Mouse (Mus musculus): ENCODE data around the gene Shc1. TPM values are rescaled to one million over a fixed set of nuclear protein-coding genes. Genes with fewer than 3 reads are reported as not detected.

The Shc1 gene
- total and polyA plus RNA-seq, 3 experiments = 49.2 to 79.8 TPM; not detected in 1

DNA sequence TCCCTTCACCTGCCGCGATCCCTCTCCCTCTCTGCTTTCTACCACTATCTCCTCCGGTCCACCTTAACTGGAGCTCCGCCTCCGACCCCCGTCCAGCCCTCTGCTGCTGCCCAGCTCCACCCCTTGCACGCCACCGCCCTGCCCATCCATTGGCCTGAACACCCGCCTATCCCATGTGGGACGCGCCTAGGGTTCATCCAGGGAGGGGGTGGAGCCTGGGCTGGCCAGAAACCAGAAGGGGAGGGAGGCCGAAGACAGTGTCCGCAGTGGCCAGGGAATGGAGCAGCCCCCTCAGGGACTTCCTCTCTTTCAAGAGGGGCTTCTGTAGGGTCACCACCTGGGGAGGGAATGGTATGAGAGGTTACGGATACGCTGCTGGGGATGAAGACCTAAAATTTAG, 24.6 kb upstream of the Shc1 start (continued):
- no peak for TF ChIP-seq ZNF384 (IDR thresholded peaks at IDR 0.05; ENCODE audit: low read depth, low read length)
- no peak; the same call in 1 of the 2 replicates for TF ChIP-seq MYC (IDR thresholded peaks at IDR 0.05; ENCODE audit: low read depth, low read length)
- peak; percentile 48 for TF ChIP-seq ELF1 (IDR thresholded peaks at IDR 0.05; ENCODE audit: low read depth, low read length)
- no peak for TF ChIP-seq USF1 (IDR thresholded peaks at IDR 0.05; ENCODE audit: low read depth, low read length)
- no peak for TF ChIP-seq CHD1 (IDR thresholded peaks at IDR 0.05; ENCODE audit: low read depth, low read length)
- peak; percentile 68 for TF ChIP-seq NELFE (IDR thresholded peaks at IDR 0.05; ENCODE audit: low read depth, low read length)
- no peak for TF ChIP-seq ZMIZ1 (IDR thresholded peaks at IDR 0.05; ENCODE audit: low read depth, low read length)
- TF ChIP-seq KAT2A (conservative IDR thresholded peaks at IDR 0.05; ENCODE audit: low read depth, low read length) = no peak
- TF ChIP-seq CTCF (IDR thresholded peaks at IDR 0.05 in 2 of 3, conservative IDR thresholded peaks at IDR 0.05 in 1 of 3; ENCODE audit: control insufficient read depth in 1 of 3, insufficient read depth in 1 of 3, low read depth in 2 of 3, low read length in 3 of 3, poor library complexity in 1 of 3, severe bottlenecking in 1 of 3) = no peak
- no peak for TF ChIP-seq SMC3 (IDR thresholded peaks at IDR 0.05; ENCODE audit: low read depth, low read length)
- TF ChIP-seq BHLHE40 (IDR thresholded peaks at IDR 0.05; ENCODE audit: borderline replicate concordance, low read depth, low read length) = no peak; the same call in 1 of the 2 replicates
- no peak for TF ChIP-seq TAL1 (IDR thresholded peaks at IDR 0.05; ENCODE audit: low read length)
- no peak for TF ChIP-seq ZKSCAN1 (IDR thresholded peaks at IDR 0.05; ENCODE audit: low read depth, low read length)
- peak; percentile 57 for TF ChIP-seq MXI1 (IDR thresholded peaks at IDR 0.05; ENCODE audit: low read depth, low read length)
- TF ChIP-seq MEF2A (IDR thresholded peaks at IDR 0.05; ENCODE audit: extremely low read depth, insufficient replicate concordance, low read depth, low read length, poor library complexity, severe bottlenecking) = no peak

DNA sequence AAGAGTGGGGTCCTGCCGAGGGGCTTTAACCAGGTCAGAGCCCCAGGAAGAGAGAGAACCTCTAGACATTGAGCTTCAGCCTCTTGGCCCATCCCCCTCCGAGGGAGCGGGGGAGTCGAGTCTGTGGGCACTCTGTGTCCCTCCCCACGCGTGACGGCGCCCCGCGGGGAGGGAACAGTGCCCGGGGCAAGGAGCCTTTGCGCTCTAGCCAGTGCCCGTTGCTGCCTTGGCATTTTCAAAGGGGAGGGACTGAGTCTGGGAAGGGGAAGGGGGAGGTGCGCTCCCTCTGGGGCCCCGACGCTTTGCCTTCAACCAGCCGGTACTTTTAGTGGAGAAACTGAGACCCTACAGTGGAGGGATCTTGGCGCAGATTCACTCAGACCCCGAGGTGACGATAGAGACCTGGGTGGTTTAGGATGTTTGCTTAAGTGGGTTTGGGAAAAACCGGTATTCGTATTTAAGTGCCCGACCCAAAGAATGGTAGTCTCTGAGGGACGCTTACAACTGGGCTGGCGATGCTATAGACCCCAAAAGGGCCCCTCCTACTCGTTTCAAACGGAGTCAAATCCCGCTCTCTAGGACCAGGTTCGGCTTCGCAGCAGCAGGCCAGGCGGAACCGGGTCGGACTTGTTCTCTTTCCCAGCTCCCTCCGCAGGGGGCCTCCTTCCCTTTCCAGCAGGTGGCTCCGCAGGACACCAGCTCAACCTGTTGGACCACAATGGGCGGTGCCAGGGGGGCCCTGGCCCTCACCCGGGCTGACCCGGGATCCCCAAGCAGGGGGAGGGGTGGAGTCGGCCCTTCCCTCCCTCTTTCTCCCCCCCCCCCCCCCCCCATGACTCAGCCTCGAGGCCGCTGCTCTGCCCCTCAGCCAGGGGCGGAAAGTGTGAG, 24.0 kb upstream of the Shc1 start, which contains the start of gene Zbtb7b:
TSS of gene Zbtb7b (minus strand) at position 771 of the 888 bp plus-strand sequence.
- Histone ChIP-seq H3K27me3 (ENCODE audit: control insufficient read depth in 1 of 2, insufficient read depth in 2 of 2, low read length in 2 of 2) (no peaks in the 10 kb centered on the region), H3K4me1 (ENCODE audit: control insufficient read depth in 1 of 2, insufficient read depth in 2 of 2, low read length in 2 of 2) (peaks cover 14 to 28% of the 10 kb centered on the region in 2 experiments), H3K4me3 (ENCODE audit: control insufficient read depth in 1 of 2, insufficient read depth in 1 of 2, low read depth in 2 of 2, low read length in 2 of 2) (peak within 1 kb of the TSS; percentile 75 to 78), H3K9ac (ENCODE audit: control insufficient read depth, low read depth, low read length, poor library complexity, severe bottlenecking) (peak within 1 kb of the TSS; percentile 73), H3K27ac (ENCODE audit: control insufficient read depth, low read depth, low read length) (peak within 1 kb of the TSS; percentile 75), H3K36me3 (ENCODE audit: control insufficient read depth in 1 of 2, insufficient read depth in 2 of 2, low read length in 2 of 2) (peaks cover 0 to 24% of the 10 kb centered on the region in 2 experiments; a peak in 2 of 4 replicates), H3K79me2 (ENCODE audit: control insufficient read depth, insufficient read depth, low read length, poor library complexity) (peaks cover 16% of the 10 kb centered on the region), H3K9me3 (replicated peaks; ENCODE audit: insufficient read depth, low read length) (no peaks in the 10 kb centered on the region)
- DNase-seq (ENCODE audit: low read depth, low spot score) = peak; percentile 92
- TF ChIP-seq USF1 (IDR thresholded peaks at IDR 0.05; ENCODE audit: low read depth, low read length) (no peak), CHD1 (IDR thresholded peaks at IDR 0.05; ENCODE audit: low read depth, low read length) (0 out of 2 replicates have a peak, but pooled peaks have one; percentile 75), BHLHE40 (IDR thresholded peaks at IDR 0.05; ENCODE audit: borderline replicate concordance, low read depth, low read length) (peak; percentile 37; the same call in 1 of the 2 replicates), ZNF384 (IDR thresholded peaks at IDR 0.05; ENCODE audit: low read depth, low read length) (0 out of 2 replicates have a peak, but pooled peaks have one; percentile 16), ELF1 (IDR thresholded peaks at IDR 0.05; ENCODE audit: low read depth, low read length) (no peak; the same call in 1 of the 2 replicates), EP300 (IDR thresholded peaks at IDR 0.05; ENCODE audit: low read depth in 1 of 2, low read length in 2 of 2) (peak in 1 of 2 experiments; percentile 18; a peak in 1 of 4 replicates), E2F4 (IDR thresholded peaks at IDR 0.05; ENCODE audit: borderline replicate concordance, low read depth, low read length) (0 out of 2 replicates have a peak, but pooled peaks have one; percentile 63), POLR2AphosphoS5 (IDR thresholded peaks at IDR 0.05; ENCODE audit: borderline replicate concordance, low read depth, low read length) (no peak), SIN3A (IDR thresholded peaks at IDR 0.05; ENCODE audit: low read length) (no peak; the same call in 1 of the 2 replicates), CHD2 (IDR thresholded peaks at IDR 0.05; ENCODE audit: low read length) (0 out of 2 replicates have a peak, but pooled peaks have one; percentile 26), KAT2A (conservative IDR thresholded peaks at IDR 0.05; ENCODE audit: low read depth, low read length) (no peak; the same call in 1 of the 2 replicates), TBP (IDR thresholded peaks at IDR 0.05; ENCODE audit: low read depth, low read length) (0 out of 2 replicates have a peak, but pooled peaks have one; percentile 7), POLR2A (IDR thresholded peaks at IDR 0.05; ENCODE audit: control insufficient read depth in 1 of 2, insufficient read depth in 1 of 2, low read depth in 1 of 2, low read length in 2 of 2, poor library complexity in 1 of 2) (peak in 1 of 2 experiments; percentile 40; a peak in 2 of 4 replicates), MEF2A (IDR thresholded peaks at IDR 0.05; ENCODE audit: extremely low read depth, insufficient replicate concordance, low read depth, low read length, poor library complexity, severe bottlenecking) (peak; percentile 46; the same call in 1 of the 2 replicates), NELFE (IDR thresholded peaks at IDR 0.05; ENCODE audit: low read depth, low read length) (peak; percentile 26), TCF12 (IDR thresholded peaks at IDR 0.05; ENCODE audit: low read depth, low read length) (peak; percentile 38; the same call in 1 of the 2 replicates), RCOR1 (IDR thresholded peaks at IDR 0.05; ENCODE audit: low read depth, low read length) (0 out of 2 replicates have a peak, but pooled peaks have one; percentile 42), ZC3H11A (IDR thresholded peaks at IDR 0.05; ENCODE audit: low read depth, low read length) (no peak; the same call in 1 of the 2 replicates), POLR2AphosphoS2 (IDR thresholded peaks at IDR 0.05; ENCODE audit: low read length) (no peak; the same call in 1 of the 2 replicates), SMC3 (IDR thresholded peaks at IDR 0.05; ENCODE audit: low read depth, low read length) (no peak), ZMIZ1 (IDR thresholded peaks at IDR 0.05; ENCODE audit: low read depth, low read length) (peak; percentile 60), MAX (IDR thresholded peaks at IDR 0.05; ENCODE audit: low read length) (peak; percentile 38), RAD21 (IDR thresholded peaks at IDR 0.05; ENCODE audit: low read depth, low read length) (no peak; the same call in 1 of the 2 replicates), UBTF (IDR thresholded peaks at IDR 0.05; ENCODE audit: borderline replicate concordance, insufficient read depth, low read depth, low read length) (no peak)

Data from MEL (cell line).